Mouse (Mus musculus) midbrain, embryonic 11.5 days (tissue): Measurements from ENCODE around the gene Qrfp. TPM values are rescaled to one million over a fixed set of nuclear protein-coding genes. Genes with fewer than 3 reads are reported as not detected.

Experiments used
- ATAC-seq: fragments of 200-750 bp; cut with Nextera tagmentation; 2 replicates; pipeline ENCODE4 v1.8.0; 2017; ENCODE audit warnings: moderate TSS enrichment, moderate library complexity; ENCODE audit not compliant: low FRiP score
- DNase-seq: peaks from one replicate; pipeline ENCODE4 v3.0.0; 2015; ENCODE audit warnings: low spot score; ENCODE audit errors: missing footprints
- H3K27ac ChIP-seq: fragments of 300-500 bp; sonication (generic); 2 replicates; pipeline ENCODE4 v1.5.1; 2014; ENCODE audit warnings: low read depth, low read length
- H3K27me3 ChIP-seq: fragments of 300-500 bp; sonication (generic); 2 replicates; pipeline ENCODE4 v1.6.1; 2014; ENCODE audit warnings: mild to moderate bottlenecking, low read length, moderate library complexity, mixed read lengths; ENCODE audit not compliant: control insufficient read depth, insufficient read depth
- H3K36me3 ChIP-seq: fragments of 300-500 bp; sonication (generic); 2 replicates; pipeline ENCODE4 v1.6.1; 2014; ENCODE audit warnings: mild to moderate bottlenecking, low read length, moderate library complexity, mixed read lengths; ENCODE audit not compliant: control insufficient read depth, insufficient read depth
- H3K4me1 ChIP-seq: fragments of 300-500 bp; sonication (generic); 2 replicates; pipeline ENCODE4 v1.6.1; 2014; ENCODE audit warnings: low read length; ENCODE audit not compliant: control insufficient read depth, insufficient read depth
- H3K4me2 ChIP-seq: fragments of 300-500 bp; sonication (generic); 2 replicates; pipeline ENCODE4 v1.6.1; 2014; ENCODE audit warnings: mild to moderate bottlenecking, moderate library complexity
- H3K4me3 ChIP-seq: fragments of 300-500 bp; sonication (generic); 2 replicates; pipeline ENCODE4 v1.5.1; 2014; ENCODE audit warnings: low read depth, low read length
- H3K9ac ChIP-seq: fragments of 300-500 bp; sonication (generic); 2 replicates; pipeline ENCODE4 v1.6.1; 2014; ENCODE audit warnings: low read length
- H3K9me3 ChIP-seq: fragments of 300-500 bp; sonication (generic); 2 replicates; pipeline ENCODE4 v1.6.1; 2016; ENCODE audit warnings: low read length; ENCODE audit not compliant: control insufficient read depth
- WGBS: fragments of 180-500 bp; shearing (Covaris S2); extraction: QIAGEN DNeasy Blood & Tissue Kit; methylation state at CpG from one replicate; pipeline ENCODE4 v1.1.7; 2014; 5-methylcytosine and 5-hydroxymethylcytosine counted together
- polyA plus RNA-seq: library from polyadenylated mRNA; unstranded; fragments of >200 nt; fragmentation: Nextera tagmentation; extraction: Ambion mirVana; gene quantifications from 2 replicates; pipeline ENCODE4 v1.2.1, GENCODE M21; 2014

Qrfp gene
- polyA plus RNA-seq, 1 experiment from 2014 or later: 0.11 TPM

DNA sequence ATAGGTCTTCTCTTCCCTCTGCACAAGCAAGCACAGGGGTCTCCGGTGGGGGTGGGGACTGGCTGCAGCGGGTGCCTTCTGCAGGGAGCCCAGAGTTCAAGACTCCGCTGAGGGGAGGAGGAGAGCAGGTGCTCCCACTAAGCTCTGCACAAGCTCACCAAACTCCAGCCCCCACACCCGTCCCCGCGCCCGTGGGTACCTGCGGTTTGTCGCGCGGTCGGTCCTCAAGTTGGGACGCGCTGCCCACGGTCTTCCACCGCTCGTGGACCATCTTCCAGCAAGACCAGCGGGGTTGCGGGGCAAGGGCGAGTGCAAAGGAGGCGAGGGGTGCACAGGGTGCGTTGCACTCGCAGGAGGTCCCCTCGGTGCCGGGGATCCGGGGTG, 35.1 kb upstream of the Qrfp start:
- H3K27ac ChIP-seq: no peak overlapping the region
- ATAC-seq (no peak), DNase-seq (peak; percentile 94)
- H3K9ac ChIP-seq: peak overlapping the region; percentile 55
- peak overlapping the region; percentile 48 for H3K4me3 ChIP-seq
- peak overlapping the region; percentile 84 for H3K4me2 ChIP-seq
- H3K36me3 ChIP-seq: no peaks in the 10 kb centered on the region
- peaks cover 17% of the 10 kb centered on the region for H3K4me1 ChIP-seq
- WGBS: 3% methylated on average over 26 of the region's 26 CpGs
- H3K27me3 ChIP-seq: peaks cover 40% of the 10 kb centered on the region
- no peaks in the 10 kb centered on the region for H3K9me3 ChIP-seq

DNA sequence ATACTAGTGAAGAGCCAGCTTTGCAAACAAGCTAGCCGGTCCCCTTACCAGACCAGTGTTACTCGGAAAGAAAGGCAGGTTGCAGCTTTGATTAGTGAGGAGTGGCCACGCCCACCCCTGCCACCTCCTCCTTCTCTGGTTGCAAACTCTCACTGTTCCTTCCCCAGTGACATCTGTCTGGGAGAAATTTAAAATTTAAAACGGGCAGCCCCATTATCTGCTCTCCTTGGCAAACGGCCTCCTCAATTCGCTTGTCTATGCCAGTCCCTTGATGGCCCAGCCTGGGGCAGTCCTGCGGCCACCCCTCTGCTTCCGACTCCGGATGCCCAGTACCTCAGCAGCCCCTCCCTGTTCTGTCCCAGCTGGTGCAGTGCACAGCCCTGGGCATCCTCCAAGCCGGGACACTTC, 34.4 kb upstream of the Qrfp start:
- Histone ChIP-seq H3K9ac (no peak overlapping the region), H3K27me3 (peaks cover 40% of the 10 kb centered on the region), H3K27ac (no peak overlapping the region), H3K9me3 (no peaks in the 10 kb centered on the region), H3K4me1 (peaks cover 17% of the 10 kb centered on the region), H3K4me3 (no peak overlapping the region), H3K36me3 (no peaks in the 10 kb centered on the region), H3K4me2 (no peak overlapping the region)
- no peak for ATAC-seq
- WGBS: 5% methylated on average over 10 of the region's 10 CpGs
- DNase-seq: no peak

DNA sequence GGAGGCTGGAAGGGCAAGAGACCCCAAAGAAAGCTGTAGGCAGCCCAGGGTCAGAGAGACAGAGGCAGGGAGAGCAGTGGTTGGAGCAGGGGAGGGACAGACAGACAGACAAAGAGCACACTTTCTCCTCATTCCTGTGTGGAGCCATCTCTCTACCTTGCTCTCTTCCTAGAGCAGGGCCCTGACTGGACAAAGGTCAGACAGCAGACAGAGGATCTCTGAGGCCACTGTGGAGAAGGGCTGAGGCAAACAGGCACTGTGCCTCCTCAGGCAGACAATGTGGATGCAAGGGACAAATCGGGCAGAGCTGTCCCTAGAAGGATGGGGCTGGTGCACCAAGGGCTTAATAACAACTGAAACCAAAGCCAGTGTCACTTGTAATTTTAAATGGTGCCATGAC, 28.5 kb upstream of the Qrfp start:
- Histone ChIP-seq H3K9me3 (no peaks in the 10 kb centered on the region), H3K4me1 (no peaks in the 10 kb centered on the region), H3K9ac (no peak overlapping the region), H3K36me3 (no peaks in the 10 kb centered on the region), H3K4me3 (no peak overlapping the region), H3K27ac (no peak overlapping the region), H3K4me2 (no peak overlapping the region), H3K27me3 (peaks cover 5% of the 10 kb centered on the region; the same call in 1 of the 2 replicates)
- DNase-seq (no peak), ATAC-seq (no peak)
- WGBS: 53% methylated on average over 1 of the region's 1 CpGs

DNA sequence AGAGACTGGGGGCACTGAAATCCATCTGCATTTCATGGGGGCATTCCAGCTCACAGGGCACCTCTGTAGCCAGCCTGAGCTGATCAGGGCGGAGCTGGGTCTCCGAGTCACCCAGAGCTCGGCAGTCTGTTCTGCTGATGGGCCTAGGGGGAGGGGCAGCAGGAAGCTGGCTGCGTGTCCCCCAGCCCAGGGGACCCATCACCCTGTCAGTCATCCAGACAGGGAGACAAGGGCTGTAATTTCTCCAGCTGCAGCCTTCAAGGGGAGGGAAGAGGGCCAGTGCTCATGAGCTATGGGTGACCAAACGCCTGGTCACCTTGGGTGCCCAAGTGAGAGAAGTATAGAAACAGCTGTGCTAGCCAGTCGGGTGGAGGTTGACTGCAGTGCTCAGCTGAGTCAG, 26.6 kb upstream of the Qrfp start:
- WGBS: 39% methylated on average over 6 of the region's 6 CpGs
- Histone ChIP-seq H3K9ac (no peak overlapping the region), H3K4me1 (no peaks in the 10 kb centered on the region), H3K27ac (no peak overlapping the region), H3K4me3 (no peak overlapping the region), H3K36me3 (no peaks in the 10 kb centered on the region), H3K27me3 (no peaks in the 10 kb centered on the region), H3K4me2 (no peak overlapping the region), H3K9me3 (no peaks in the 10 kb centered on the region)
- no peak for ATAC-seq
- DNase-seq: no peak

DNA sequence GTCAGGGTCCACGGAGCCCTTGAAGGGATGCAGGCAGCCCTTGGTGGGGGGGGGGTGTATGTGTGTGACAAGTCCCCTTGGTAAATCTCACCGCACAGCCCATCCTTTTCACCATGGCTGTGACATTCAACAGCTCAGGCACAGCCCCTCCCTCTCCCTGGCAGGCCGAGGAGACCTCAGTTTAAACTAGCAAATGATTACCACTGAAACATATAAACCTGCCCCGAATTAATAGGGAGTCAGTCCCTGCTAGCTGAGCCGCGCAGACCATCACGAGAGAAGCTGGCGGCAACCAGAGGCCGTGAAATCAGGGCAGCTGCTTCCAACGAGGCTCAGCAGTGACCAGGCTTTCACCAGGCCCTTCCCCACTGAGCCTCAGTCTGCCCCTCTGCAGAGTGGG, 25.7 kb upstream of the Qrfp start:
- H3K4me3 ChIP-seq: no peak overlapping the region
- DNase-seq (no peak), ATAC-seq (no peak)
- no peak overlapping the region for H3K9ac ChIP-seq
- H3K9me3 ChIP-seq: no peaks in the 10 kb centered on the region
- H3K36me3 ChIP-seq: no peaks in the 10 kb centered on the region
- no peak overlapping the region for H3K4me2 ChIP-seq
- H3K4me1 ChIP-seq: no peaks in the 10 kb centered on the region
- H3K27me3 ChIP-seq: no peaks in the 10 kb centered on the region
- 75% methylated on average over 10 of the region's 10 CpGs for WGBS
- H3K27ac ChIP-seq: no peak overlapping the region

DNA sequence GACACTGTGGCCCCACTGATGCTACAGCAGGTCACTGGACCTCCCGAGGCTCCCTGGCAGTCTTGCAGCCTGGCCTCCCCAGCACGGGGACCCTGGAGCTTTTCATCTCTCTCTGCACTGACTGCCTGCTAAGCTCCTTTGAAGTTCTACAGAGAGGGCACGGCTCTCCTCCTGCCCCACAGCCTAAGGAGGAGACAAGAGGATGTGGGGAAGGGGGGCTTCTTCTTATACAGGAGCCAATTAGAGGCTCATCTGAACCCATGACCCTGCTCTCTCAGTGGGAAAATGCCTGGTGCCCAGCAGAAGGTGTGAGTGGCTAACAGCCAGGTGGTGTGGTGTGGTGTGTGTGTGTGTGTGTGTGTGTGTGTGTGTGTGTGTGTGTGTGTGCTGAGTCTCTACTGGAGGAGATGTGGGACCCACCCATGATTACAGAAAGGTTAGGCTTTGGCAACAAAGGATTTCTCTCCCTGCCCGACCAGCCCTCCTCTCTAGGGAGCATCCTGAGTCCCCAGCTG, 18.0 kb upstream of the Qrfp start:
- Histone ChIP-seq H3K9ac (no peak overlapping the region), H3K27me3 (no peaks in the 10 kb centered on the region), H3K4me1 (peaks cover 10% of the 10 kb centered on the region), H3K4me3 (no peak overlapping the region), H3K27ac (no peak overlapping the region), H3K4me2 (no peak overlapping the region), H3K9me3 (no peaks in the 10 kb centered on the region), H3K36me3 (no peaks in the 10 kb centered on the region)
- no peak for ATAC-seq
- DNase-seq: no peak
- 11% methylated on average over 4 of the region's 4 CpGs for WGBS

DNA sequence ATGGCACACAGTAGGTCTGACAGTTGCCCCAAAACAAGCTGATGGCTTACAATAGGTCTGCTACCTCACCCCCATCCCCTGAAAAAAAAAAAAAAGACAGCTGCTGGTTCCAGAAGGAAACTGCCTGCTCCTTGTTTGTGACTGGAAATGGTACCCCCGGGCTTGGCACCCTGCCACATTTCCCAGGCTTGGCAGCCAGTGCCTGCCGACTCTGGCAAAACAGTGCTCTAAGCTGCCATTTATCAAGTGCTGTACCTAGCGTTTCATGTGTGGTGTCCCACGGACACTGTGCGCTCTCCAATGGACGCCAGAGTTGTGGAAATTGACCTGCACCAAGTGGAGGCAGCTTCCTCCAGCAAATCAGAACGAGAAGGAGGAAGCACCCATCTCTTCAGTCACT, 17.5 kb upstream of the Qrfp start:
- ATAC-seq (no peak), DNase-seq (no peak)
- H3K4me2 ChIP-seq: no peak overlapping the region
- peaks cover 14% of the 10 kb centered on the region for H3K4me1 ChIP-seq
- no peak overlapping the region for H3K4me3 ChIP-seq
- H3K9me3 ChIP-seq: no peaks in the 10 kb centered on the region
- no peaks in the 10 kb centered on the region for H3K27me3 ChIP-seq
- H3K36me3 ChIP-seq: no peaks in the 10 kb centered on the region
- whole genome bisulfite sequencing: 67% methylated on average over 7 of the region's 7 CpGs
- H3K27ac ChIP-seq: no peak overlapping the region
- H3K9ac ChIP-seq: no peak overlapping the region

DNA sequence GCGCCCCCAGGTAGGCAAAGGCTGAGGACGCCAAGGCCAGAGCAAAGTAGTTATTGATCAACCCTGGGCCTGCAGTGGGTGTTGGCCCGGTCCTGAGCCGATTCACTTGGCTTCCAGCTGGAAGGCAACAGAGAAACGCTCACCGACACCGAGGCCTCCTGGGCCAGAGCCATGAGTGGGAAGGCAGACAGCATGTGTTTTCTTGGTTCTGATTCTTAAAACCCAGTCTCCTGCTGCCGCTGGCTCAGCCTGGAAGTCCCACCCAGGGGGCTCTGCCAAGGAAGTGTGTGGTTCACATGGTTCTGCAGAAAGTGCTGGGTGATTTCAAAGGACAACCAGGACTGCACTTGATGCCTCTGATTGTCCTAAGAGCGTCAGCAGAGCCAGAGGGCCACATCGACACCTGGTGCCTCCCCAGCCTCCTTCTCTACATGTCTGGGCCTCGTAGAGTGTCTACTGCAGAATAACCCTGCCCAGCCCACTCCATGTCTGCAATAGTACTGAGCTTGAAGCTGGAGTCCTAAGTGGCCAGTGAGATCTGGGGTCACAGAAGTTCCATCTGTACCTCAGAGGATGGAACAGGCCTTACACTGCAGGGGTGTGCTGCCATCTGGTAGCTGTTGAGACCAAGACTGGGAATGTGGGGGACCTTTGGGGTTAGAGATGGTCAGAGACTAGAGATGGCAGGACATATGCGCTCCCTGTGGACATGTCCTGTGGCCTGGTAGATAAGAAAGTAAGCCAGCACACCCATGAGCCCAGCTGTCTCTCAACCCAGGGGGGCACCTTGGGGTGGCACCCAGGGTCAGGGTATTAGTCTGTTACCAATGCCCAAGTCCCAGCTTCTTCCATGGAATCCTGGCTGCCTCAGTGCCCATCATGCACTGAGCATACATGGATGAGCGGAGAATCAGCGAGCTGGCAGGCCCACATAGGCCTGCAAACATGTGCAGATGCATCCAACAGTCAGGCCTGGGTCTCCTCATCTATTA, 16.0 kb upstream of the Qrfp start:
- Histone ChIP-seq H3K36me3 (no peaks in the 10 kb centered on the region), H3K4me2 (no peak overlapping the region), H3K9ac (no peak overlapping the region), H3K4me1 (peaks cover 25% of the 10 kb centered on the region), H3K27ac (no peak overlapping the region), H3K4me3 (no peak overlapping the region), H3K9me3 (no peaks in the 10 kb centered on the region), H3K27me3 (no peaks in the 10 kb centered on the region; the same call in 1 of the 2 replicates)
- ATAC-seq: no peak
- no peak for DNase-seq
- 88% methylated on average over 14 of the region's 14 CpGs for WGBS

DNA sequence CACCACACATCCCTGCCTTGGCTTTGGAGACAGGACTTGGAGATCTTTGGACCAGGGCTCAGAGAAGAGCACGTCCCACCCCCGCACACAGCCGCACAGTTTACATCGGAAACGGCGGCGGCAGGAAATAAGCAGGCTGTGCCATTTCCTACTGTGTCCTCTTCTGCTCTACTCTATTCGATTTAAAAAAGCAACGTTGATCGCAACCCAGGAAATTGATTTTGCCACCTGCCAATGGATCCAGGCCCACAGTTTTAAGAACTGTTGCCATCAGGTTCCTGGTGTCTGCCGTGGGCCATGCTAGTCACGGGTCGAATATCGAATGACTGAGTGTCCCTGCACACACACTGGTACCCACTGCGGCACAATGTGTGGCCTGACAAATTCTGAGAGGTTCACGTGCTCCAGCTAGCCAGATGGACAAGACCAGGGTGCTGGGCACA, 15.1 kb upstream of the Qrfp start:
- Histone ChIP-seq H3K27ac (no peak overlapping the region), H3K9ac (no peak overlapping the region), H3K4me3 (no peak overlapping the region), H3K36me3 (no peaks in the 10 kb centered on the region), H3K9me3 (no peaks in the 10 kb centered on the region), H3K4me2 (no peak overlapping the region), H3K4me1 (peaks cover 25% of the 10 kb centered on the region), H3K27me3 (no peaks in the 10 kb centered on the region; the same call in 1 of the 2 replicates)
- no peak for DNase-seq
- WGBS: 88% methylated on average over 16 of the region's 16 CpGs
- ATAC-seq: no peak
